Mouse (Mus musculus): ENCODE measurements around the gene Cul4b. TPM values are rescaled to one million over a fixed set of nuclear protein-coding genes. Genes with fewer than 3 reads are reported as not detected.
A peak's percentile ranks its signal among the peaks of the same experiment; 100 is the strongest.
"Not testable (repeated sequence)": the region's sequence is repeated elsewhere in the genome, so short reads cannot be mapped to it uniquely, and the experiment has no call there.

Gene Cul4b
- polyA plus RNA-seq, 1 experiment from 2014 or later, result 35.1 TPM

DNA sequence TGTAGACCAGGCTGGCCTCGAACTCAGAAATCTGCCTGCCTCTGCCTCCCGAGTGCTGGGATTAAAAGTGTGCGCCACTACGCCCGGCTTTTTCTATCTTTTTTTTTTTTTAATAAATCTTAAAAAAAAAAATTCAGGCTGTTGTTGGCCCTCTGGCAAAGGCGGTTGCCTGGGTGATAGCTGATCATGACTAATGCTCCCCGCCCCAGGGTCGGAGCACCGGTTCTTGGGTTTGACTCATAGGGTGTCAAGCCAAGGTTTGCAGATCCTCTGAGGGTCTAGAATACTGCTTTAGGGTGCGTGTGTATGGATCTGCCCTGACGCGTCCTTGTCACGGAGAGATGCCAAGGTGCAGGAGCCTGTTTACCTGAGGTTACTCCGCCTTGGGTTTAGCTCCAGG is 71.2 kb downstream of the Cul4b start:
- ATAC-seq (ENCODE audit: insufficient read depth) (no peak), DNase-seq (no peak)
- WGBS, result 89% methylated on average over 14 of the region's 14 CpGs
- H3K36me3 ChIP-seq (ENCODE audit: insufficient read depth), result no peaks in the 10 kb centered on the region
- H3K9ac ChIP-seq, result no peak overlapping the region
- no peak overlapping the region for H3K27ac ChIP-seq (ENCODE audit: low read depth)
- H3K27me3 ChIP-seq (ENCODE audit: insufficient read depth, low read length), result no peaks in the 10 kb centered on the region
- no peak overlapping the region for H3K4me3 ChIP-seq (ENCODE audit: low read depth, low read length)
- no peaks in the 10 kb centered on the region for H3K9me3 ChIP-seq (ENCODE audit: low read depth, low read length)
- no peak for TF ChIP-seq CTCF (IDR thresholded peaks at IDR 0.05; ENCODE audit: low read depth)
- H3K4me1 ChIP-seq (ENCODE audit: insufficient read depth), result no peaks in the 10 kb centered on the region
- H3K4me2 ChIP-seq, result no peak overlapping the region

DNA sequence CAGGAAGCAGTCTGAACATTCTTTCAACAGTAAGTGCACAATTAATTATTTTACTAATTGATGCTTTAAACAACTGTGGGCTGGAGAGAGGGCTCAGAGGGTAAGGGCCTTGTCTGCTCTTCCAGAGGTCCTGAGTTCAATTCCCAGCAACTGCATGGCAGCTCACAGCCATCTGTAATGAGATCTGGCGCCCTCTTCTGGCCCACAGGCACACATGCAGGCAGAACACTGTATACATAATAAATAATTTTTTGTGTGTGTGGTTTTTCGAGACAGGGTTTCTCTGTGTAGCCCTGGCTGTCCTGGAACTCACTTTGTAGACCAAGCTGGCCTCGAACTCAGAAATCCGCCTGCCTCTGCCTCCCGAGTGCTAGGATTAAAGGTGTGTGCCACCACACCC is 73.8 kb downstream of the Cul4b start:
- not testable (repeated sequence) for H3K4me1 ChIP-seq (ENCODE audit: insufficient read depth); H3K27ac ChIP-seq (ENCODE audit: low read depth); ATAC-seq (ENCODE audit: insufficient read depth); H3K9ac ChIP-seq; H3K27me3 ChIP-seq (ENCODE audit: insufficient read depth, low read length); H3K4me2 ChIP-seq; H3K9me3 ChIP-seq (ENCODE audit: low read depth, low read length); DNase-seq; H3K4me3 ChIP-seq (ENCODE audit: low read depth, low read length); H3K36me3 ChIP-seq (ENCODE audit: insufficient read depth)
- TF ChIP-seq CTCF (IDR thresholded peaks at IDR 0.05; ENCODE audit: low read depth), result 0 out of 2 replicates have a peak, but pooled peaks have one; percentile 14
- WGBS, result 65% methylated on average over 5 of the region's 5 CpGs

DNA sequence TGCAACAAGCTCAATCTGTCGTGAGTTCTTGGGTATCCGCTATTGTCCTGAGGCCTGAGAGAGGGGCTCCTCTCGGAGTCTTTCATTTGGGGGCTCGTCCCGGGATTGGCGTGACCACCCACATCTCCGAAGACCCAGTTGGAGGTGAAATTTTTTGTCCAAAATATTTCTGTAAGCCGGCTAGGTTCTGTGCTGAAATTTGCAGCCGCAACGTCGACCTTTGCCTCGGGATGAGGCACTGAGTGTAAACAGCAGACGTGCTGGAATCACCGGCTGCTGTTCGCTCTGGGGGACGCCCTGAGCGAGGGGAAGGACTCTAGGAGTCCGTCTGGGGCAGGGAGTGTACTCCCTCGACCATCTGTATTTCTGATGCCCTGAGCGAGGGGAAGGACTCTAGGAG is 90.5 kb downstream of the Cul4b start:
- H3K4me2 ChIP-seq, result 0 out of 2 replicates have a peak overlapping the region, but pooled peaks have one; percentile 20
- H3K9me3 ChIP-seq (ENCODE audit: low read depth, low read length); H3K27ac ChIP-seq (ENCODE audit: low read depth); H3K27me3 ChIP-seq (ENCODE audit: insufficient read depth, low read length); H3K4me1 ChIP-seq (ENCODE audit: insufficient read depth); H3K4me3 ChIP-seq (ENCODE audit: low read depth, low read length); ATAC-seq (ENCODE audit: insufficient read depth); H3K9ac ChIP-seq; H3K36me3 ChIP-seq (ENCODE audit: insufficient read depth): not testable (repeated sequence)
- peak; percentile 15 for DNase-seq
- WGBS, result 25% methylated on average over 20 of the region's 20 CpGs

Other genes starting within 250 kb of the Cul4b start
- 143 and 157 TPM in 2 replicates for gene Lamp2, start 119.7 kb downstream of the Cul4b start, polyA plus RNA-seq (2014; fragmentation: Nextera tagmentation; extraction: Ambion mirVana)
- gene Mcts1, start 24.4 kb upstream of the Cul4b start, polyA plus RNA-seq (2014; fragmentation: Nextera tagmentation; extraction: Ambion mirVana), result 78.2 and 82.0 TPM in 2 replicates
- 23.3 and 24.4 TPM in 2 replicates for gene C1galt1c1, start 58.9 kb upstream of the Cul4b start, polyA plus RNA-seq (2014; fragmentation: Nextera tagmentation; extraction: Ambion mirVana)
- not detected in 2 replicates for gene 6030498E09Rik, start 196.5 kb upstream of the Cul4b start, polyA plus RNA-seq (2014; fragmentation: Nextera tagmentation; extraction: Ambion mirVana)